Mouse (Mus musculus) left cerebral cortex, adult 2 months (tissue): ENCODE results near the gene Utp11. TPM values are rescaled to one million over a fixed set of nuclear protein-coding genes. Genes with fewer than 3 reads are reported as not detected.
A peak's percentile ranks its signal among the peaks of the same experiment; 100 is the strongest.
"Not testable (repeated sequence)": the region's sequence is repeated elsewhere in the genome, so short reads cannot be mapped to it uniquely, and the experiment has no call there.

Experiments used
- DNase-seq, 2 experiments: peaks; one replicate each; pipeline ENCODE4 v3.0.0; 2021 to 2022; ENCODE audit warnings: low spot score in 2 of 2, mixed read lengths in 1 of 2; ENCODE audit errors: extremely low spot score in 1 of 2
- H3K27ac ChIP-seq: fragments of 200-600 bp; 2 replicates; pipeline ENCODE4 v1.8.1; 2022
- H3K4me3 ChIP-seq: fragments of 200-600 bp; 2 replicates; pipeline ENCODE4 v1.8.1; 2022
- CTCF ChIP-seq: fragments of 200-600 bp; IDR thresholded peaks from 2 replicates; pipeline ENCODE4 v1.8.1; 2022; ENCODE audit warnings: antibody characterized with exemption, mild to moderate bottlenecking, moderate library complexity
- intact Hi-C: fragments of 180-260 bp; cut with DNase I; formaldehyde crosslinking; loops from one replicate; pipeline ENCODE4 v1.15.1; 2025
- total RNA-seq, 2 experiments: library from RNA; stranded (reverse); gene quantifications; 2 replicates each; pipeline ENCODE4 v1.2.3; 2021

Gene Utp11
- total RNA-seq, 2 experiments from 2014 or later = 13.3 to 15.7 TPM

- DNase-seq = no peak
- Histone ChIP-seq H3K27ac (no peak overlapping the region), H3K4me3 (no peak overlapping the region)
- TF ChIP-seq CTCF = no peak
- intact Hi-C loops = no loop called here
These were observed 19.2 kb upstream of the Utp11 start for GRCm38 (mm10) chr4:124712618-124713017.

- peak; percentile 78 for TF ChIP-seq CTCF
- intact Hi-C loops = no loop called here
- no peak for DNase-seq
- H3K4me3 ChIP-seq = no peak overlapping the region
- no peak overlapping the region for H3K27ac ChIP-seq
These were observed 17.4 kb upstream of the Utp11 start for GRCm38 (mm10) chr4:124710776-124711291.

GRCm38 (mm10) chr4:124709961-124710446 lies 16.6 kb upstream of the Utp11 start:
- intact Hi-C loops = no loop called here
- peak overlapping the region; percentile 47; the same call in 1 of the 2 replicates for H3K27ac ChIP-seq
- H3K4me3 ChIP-seq = peak overlapping the region; percentile 3
- no peak for DNase-seq
- TF ChIP-seq CTCF = no peak

- peak; percentile 71 to 74 for DNase-seq
- peak overlapping the region; percentile 67 for H3K27ac ChIP-seq
- TF ChIP-seq CTCF = no peak; the same call in 1 of the 2 replicates
- intact Hi-C loops = no loop called here
- H3K4me3 ChIP-seq = peak overlapping the region; percentile 39
These were observed 15.4 kb upstream of the Utp11 start for GRCm38 (mm10) chr4:124708518-124709477.

- DNase-seq, H3K4me3 ChIP-seq, intact Hi-C loops, H3K27ac ChIP-seq: not testable (repeated sequence)
These were observed 14.8 kb upstream of the Utp11 start for GRCm38 (mm10) chr4:124708200-124708517.

GRCm38 (mm10) chr4:124707381-124708199 lies 14.2 kb upstream of the Utp11 start:
- intact Hi-C loops, DNase-seq, H3K4me3 ChIP-seq, H3K27ac ChIP-seq: not testable (repeated sequence)

GRCm38 (mm10) chr4:124705661-124706269 lies 12.4 kb upstream of the Utp11 start:
- Histone ChIP-seq H3K27ac (no peak overlapping the region), H3K4me3 (no peak overlapping the region)
- DNase-seq = no peak
- no peak for TF ChIP-seq CTCF
- intact Hi-C loops = no loop called here

GRCm38 (mm10) chr4:124704797-124705474 lies 11.5 kb upstream of the Utp11 start:
- no peak overlapping the region for H3K4me3 ChIP-seq
- TF ChIP-seq CTCF = no peak
- DNase-seq = no peak
- intact Hi-C loops = no loop called here
- no peak overlapping the region; the same call in 1 of the 2 replicates for H3K27ac ChIP-seq

- peak overlapping the region; percentile 40; the same call in 1 of the 2 replicates for H3K27ac ChIP-seq
- no peak for TF ChIP-seq CTCF
- intact Hi-C loops = no loop called here
These were observed 10.7 kb upstream of the Utp11 start for GRCm38 (mm10) chr4:124703881-124704796.

GRCm38 (mm10) chr4:124703406-124703805 lies 10.0 kb upstream of the Utp11 start:
- DNase-seq = no peak
- H3K27ac ChIP-seq = no peak overlapping the region
- TF ChIP-seq CTCF = no peak
- H3K4me3 ChIP-seq = no peak overlapping the region
- intact Hi-C loops = no loop called here

More at GRCm38 (mm10) chr4:124703881-124704796, 10.7 kb upstream of the Utp11 start:
- DNase-seq = no peak
- no peak overlapping the region for H3K4me3 ChIP-seq
